Mouse (Mus musculus) CD4-positive helper T cell, adult 2 months (primary cell): Measurements from ENCODE around the gene Cadm2.

Experiments used
- DNase-seq: peaks from one replicate; pipeline ENCODE4 v3.0.0-alpha.2; 2012; ENCODE audit warnings: low read depth, missing footprints, low spot score

Gene Cadm2

DNA sequence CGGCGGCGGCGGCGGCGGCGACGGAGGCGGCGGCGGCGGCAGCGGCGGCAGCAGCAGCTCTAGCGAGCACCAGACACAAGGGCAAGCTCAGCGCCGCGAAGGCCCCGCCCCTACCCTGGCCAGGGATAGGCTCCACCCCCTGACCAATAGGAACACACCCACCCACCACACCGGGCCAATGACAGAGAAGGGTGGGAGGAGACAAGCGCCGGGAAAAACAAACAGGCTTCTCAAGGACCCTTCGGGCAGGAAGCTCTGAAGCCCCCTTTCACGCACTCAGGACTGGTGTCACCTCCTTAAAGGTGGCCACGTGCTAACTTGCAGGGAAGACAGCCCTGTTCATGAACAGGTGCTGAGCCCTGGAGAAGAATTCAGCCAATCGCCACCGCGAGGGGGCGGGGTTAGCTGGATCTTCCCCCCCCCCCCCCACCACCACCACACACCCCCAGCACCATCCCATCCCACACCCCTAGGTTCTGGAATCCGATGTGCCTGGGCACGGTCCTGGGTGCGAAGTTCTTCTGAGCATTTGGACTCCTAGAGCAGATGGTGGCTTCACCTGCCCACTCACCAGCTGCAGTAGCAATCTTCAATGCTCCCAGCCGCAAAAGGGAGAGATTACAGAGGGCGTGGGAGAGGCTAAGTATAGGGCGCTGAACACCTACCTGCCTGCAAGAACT, at the start of gene Cadm2:
Cadm2 (minus strand) TSS at position 83 of the 680 bp plus-strand sequence.
- DNase-seq: peak; percentile 60

DNA sequence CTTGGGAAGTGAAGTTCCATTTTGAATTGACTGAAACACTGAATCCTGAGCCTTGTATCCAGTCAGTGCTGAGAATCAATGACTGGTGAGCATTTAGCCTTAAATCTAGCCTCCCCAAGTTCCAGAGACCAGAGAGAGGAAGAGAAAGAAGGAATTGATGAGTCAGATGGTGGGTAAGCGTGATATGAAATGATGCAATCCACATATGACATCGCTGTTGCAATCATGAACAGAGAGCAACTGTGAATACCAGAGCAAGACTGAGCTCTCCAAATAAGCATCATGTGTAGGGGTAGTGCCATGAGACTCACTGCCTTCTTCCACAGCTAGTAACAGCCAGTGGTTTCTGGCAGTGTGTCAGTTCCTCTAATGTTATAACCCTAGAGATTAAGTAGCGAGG, 26.2 kb upstream of the Cadm2 start:
- DNase-seq: no peak

DNA sequence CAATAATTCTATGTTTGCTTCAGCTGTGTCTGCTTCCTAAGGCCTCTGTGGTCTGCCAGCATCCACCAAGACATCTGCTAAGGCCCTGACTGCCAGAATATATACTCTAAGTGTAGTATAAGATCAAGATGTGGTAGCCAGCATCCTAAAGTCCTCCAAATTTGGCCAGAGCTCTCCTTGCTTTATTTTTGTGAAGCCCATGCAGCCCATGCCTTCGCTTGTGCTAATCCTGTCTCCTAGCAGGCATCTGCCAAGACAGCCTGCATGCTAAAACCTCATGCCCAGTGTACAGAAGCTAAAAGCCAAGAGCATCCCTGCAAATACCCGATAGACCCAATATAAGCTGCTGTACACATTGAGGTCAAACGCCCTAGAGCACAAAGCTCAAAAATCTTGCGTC, 22.9 kb upstream of the Cadm2 start:
- no peak for DNase-seq

- no peak for DNase-seq
These were observed 564 bp downstream of the Cadm2 start for GRCm38 (mm10) chr16:67619906-67620781.

GRCm38 (mm10) chr16:67619416-67619815, 1.3 kb downstream of the Cadm2 start:
- DNase-seq: no peak

DNA sequence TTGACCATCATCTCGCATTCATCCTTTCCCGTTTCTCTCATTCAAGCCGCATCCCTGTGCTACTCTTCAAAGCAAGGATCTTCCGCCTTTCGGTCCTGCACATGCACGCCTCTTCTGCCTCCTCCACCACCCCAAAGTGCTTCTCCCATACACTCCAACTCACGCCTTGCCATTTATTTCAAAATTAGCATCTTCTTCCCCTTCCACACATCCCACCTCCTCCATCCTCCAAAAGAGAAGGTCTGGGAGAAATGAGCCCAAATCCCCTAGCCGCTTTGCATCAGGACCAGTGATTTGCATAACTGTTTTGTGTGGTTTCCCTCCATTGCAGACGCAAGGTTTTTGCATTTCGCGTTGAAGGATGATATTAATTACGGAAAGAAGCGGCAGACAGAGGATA, 1.9 kb downstream of the Cadm2 start:
- DNase-seq: no peak

- DNase-seq: no peak
These were observed 2.9 kb downstream of the Cadm2 start for GRCm38 (mm10) chr16:67617811-67618210.

DNA sequence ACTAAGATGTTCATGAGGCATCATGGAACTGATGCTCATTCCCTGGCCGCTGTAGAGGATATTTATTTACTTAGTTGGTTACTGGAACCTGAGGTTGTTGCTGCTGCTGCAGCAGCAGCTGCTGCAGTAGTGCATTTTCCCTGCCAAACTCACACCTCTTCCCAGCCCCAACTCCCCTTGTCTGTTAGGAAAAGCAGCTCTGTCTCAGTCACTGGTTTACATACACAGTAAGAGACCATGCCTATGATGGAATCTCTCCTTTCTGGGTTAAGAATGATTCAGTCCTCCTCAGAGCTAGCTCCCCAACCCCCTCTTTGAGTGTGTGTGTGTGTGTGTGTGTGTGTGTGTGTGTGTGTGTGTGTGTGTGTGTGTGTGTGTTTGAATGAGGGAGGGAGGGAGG, 3.5 kb downstream of the Cadm2 start:
- no peak for DNase-seq

- DNase-seq: no peak
These were observed 6.8 kb downstream of the Cadm2 start for GRCm38 (mm10) chr16:67613876-67614275.

GRCm38 (mm10) chr16:67610904-67611681, 9.6 kb downstream of the Cadm2 start:
- DNase-seq: no peak

DNA sequence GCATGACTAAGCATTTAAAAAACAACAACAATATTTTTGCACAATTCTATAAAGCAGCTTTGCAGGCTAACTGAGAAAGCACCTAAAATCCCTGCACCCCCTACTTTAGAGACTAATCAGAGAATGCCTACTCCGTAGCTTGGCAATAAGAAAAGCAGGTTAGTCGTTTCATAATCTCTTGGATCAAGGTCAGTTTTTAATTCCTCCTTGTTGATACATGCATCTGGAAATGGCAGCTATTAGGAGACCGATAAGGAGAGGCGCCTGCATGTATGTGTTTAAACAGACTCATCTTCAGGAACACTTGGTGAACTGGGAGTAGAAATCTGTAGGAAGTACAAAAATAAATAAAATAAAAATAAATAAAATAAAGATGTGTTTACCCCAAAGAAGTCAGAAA, 11.6 kb downstream of the Cadm2 start:
- no peak for DNase-seq

DNA sequence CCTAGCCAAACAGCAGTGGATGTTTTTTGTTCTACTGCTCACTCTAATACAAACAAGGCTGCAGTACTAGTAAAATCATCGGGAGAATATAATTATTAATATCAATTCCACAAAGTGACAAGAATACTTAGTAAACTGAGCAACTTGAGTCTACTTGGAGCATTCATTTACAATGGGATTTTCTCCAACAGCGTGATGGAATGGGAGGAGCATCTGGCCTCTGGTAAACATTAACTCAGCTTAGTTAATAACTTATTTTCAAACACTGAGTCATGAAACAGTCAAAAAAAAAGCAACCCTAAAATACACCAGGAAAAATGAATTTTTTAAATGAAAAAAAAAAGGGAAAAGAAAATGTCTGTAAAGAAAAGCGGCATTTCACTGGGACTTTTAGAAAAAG, 12.2 kb downstream of the Cadm2 start:
- no peak for DNase-seq

- no peak for DNase-seq
These were observed 15.0 kb downstream of the Cadm2 start for GRCm38 (mm10) chr16:67605661-67606060.

- DNase-seq: no peak
These were observed 20.7 kb downstream of the Cadm2 start for GRCm38 (mm10) chr16:67599981-67600380.

GRCm38 (mm10) chr16:67598841-67599240, 21.9 kb downstream of the Cadm2 start:
- DNase-seq: no peak

DNA sequence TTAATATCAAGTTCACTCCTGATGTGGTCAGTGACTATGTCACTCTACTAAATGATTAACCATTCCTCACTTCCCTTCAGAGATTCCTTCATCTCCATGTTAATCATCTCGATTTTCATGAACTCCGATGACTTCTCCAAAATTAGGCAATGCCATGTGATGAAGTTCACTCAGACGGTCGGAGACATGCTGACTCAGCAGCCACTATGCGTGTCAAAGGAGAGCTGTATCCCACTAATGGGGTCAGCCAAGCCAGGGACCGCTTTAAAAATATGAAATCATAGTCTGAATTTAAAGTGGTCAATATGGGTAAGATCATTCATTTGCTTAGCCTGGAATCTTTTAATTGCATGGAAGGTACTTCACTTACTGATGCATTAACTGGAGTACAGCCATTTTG, 29.7 kb downstream of the Cadm2 start:
- no peak for DNase-seq

DNA sequence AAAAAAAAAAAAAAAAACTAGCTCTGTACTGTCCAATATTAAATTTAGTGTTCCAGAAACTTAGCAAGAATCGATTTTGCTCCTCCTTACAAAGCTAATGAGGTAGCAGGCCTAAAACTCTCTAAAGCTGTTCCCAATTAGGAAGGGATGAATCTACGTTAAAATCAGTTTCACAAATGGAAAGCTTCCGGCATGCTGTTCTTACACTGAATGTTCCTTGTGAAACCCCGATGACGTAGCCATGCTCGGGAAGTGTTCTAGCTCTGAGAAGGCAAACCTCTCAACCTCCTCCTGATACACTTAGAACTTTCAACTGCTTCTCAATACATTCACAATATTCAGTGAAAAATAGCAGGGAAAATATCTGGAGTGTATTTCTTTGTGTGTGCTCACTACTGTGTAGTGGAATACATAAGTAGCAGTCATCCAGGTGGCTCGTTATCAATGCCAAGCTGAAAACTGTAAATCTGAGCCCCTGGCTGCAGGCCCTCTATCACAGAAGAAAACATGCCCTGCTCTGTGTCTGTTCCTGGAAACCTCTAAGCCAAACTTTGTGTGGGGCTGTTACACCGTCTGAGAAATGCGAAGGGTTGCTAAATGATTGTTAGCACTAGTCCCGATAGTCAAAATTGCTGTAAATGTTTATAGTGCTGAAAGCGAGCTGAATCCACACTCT, 41.7 kb downstream of the Cadm2 start:
- DNase-seq: no peak

DNA sequence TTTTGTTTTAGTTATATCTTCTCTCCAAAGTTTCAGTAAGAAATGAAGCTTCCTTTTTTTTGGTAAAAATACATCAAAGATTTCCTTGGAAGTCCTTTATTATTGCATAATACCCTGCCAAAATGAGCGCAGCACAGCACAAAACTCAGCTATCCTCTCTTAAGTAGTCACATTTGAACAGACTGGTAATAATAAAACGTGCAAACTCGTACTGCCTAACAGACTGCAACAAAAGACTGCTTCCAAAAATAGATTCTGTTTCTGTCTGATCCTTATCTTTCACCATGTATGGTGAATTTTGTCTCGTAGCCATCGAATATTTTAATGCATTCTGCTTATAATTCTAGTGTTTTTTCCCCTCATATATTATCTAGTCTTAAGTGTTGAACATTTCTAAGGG, 45.2 kb downstream of the Cadm2 start:
- no peak for DNase-seq

- DNase-seq: no peak
These were observed 93.7 kb downstream of the Cadm2 start for GRCm38 (mm10) chr16:67526992-67527391.

DNA sequence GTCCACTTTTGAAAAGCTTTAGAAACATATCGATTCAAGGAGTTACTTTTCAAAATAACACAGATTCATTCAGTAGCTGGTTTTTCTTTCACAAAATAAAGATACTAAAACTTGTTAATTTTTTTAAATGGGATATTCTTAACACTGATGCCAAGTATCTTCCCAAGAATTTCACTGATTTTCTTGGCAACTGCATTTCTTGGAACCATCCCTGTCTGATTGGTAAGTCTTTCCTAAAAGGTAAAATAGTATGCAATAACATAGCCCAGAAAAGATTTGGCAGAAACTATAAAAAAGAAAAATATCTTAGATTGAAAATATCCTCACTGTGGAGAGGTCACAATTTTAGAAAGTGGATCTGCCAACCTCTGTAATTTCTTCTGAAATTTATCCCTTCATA, 95.8 kb downstream of the Cadm2 start:
- no peak for DNase-seq

GRCm38 (mm10) chr16:67518311-67518710, 102.4 kb downstream of the Cadm2 start:
- DNase-seq: no peak

GRCm38 (mm10) chr16:67515549-67515948, 105.2 kb downstream of the Cadm2 start:
- DNase-seq: no peak
